Mouse (Mus musculus) cortical plate, adult 2 months (tissue): ENCODE results near the gene Prph2.

ENCODE experiments used
- CTCF ChIP-seq: fragments of 200-500 bp; IDR thresholded peaks from 2 replicates; pipeline ENCODE4 v1.5.1; 2011; ENCODE audit warnings: mild to moderate bottlenecking, control low read depth, low read length; ENCODE audit not compliant: insufficient read depth; ENCODE audit errors: extremely low read depth
- POLR2A ChIP-seq: fragments of 200-500 bp; IDR thresholded peaks from 2 replicates; pipeline ENCODE4 v1.6.1; 2011; ENCODE audit warnings: mild to moderate bottlenecking, low read length, control low read depth; ENCODE audit not compliant: insufficient read depth; ENCODE audit errors: extremely low read depth

DNA sequence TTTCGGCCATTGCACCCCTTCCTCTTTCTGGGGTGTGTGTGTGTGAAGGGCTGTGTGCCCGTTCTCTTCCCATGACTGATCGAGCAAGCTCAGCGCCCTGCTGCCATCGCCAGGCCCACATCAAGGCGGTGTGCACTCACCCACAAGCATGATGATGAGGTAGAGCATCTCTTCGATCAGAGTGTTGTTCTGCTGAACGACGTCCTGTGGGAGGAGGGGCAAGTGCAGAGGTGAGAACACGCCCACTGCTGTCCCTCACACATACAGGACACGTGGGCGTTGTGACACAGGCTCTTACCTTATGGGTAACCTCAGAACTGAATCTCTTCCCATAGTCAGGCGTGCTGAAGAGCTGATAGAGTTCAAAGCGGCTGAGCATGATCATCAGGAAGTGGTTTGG, 56.6 kb downstream of the Prph2 start:
- no peak for TF ChIP-seq CTCF
- no peak for TF ChIP-seq POLR2A
